Mouse (Mus musculus) heart, embryonic 11.5 days (tissue): ENCODE results near the gene Hist1h2bj. TPM values are rescaled to one million over a fixed set of nuclear protein-coding genes. Genes with fewer than 3 reads are reported as not detected.
A peak's percentile ranks its signal among the peaks of the same experiment; 100 is the strongest.
"Not testable (repeated sequence)": the region's sequence is repeated elsewhere in the genome, so short reads cannot be mapped to it uniquely, and the experiment has no call there.

ENCODE experiments used
- ATAC-seq: fragments of 200-750 bp; cut with Nextera tagmentation; replicated peaks from 2 replicates; pipeline ENCODE4 v1.8.0; 2017; ENCODE audit warnings: moderate library complexity; ENCODE audit not compliant: insufficient number of reproducible peaks, low FRiP score, low TSS enrichment
- H3K27ac ChIP-seq: fragments of 300-500 bp; sonication (generic); 2 replicates; pipeline ENCODE4 v1.5.1; 2014; ENCODE audit warnings: mild to moderate bottlenecking, low read depth, low read length
- H3K27me3 ChIP-seq: fragments of 300-500 bp; sonication (generic); 2 replicates; pipeline ENCODE4 v1.6.1; 2014; ENCODE audit warnings: mild to moderate bottlenecking, low read length, mixed read lengths; ENCODE audit not compliant: control insufficient read depth, insufficient read depth
- H3K36me3 ChIP-seq: fragments of 300-500 bp; sonication (generic); 2 replicates; pipeline ENCODE4 v1.6.1; 2014; ENCODE audit warnings: mild to moderate bottlenecking, low read length, moderate library complexity, mixed read lengths; ENCODE audit not compliant: control insufficient read depth, insufficient read depth
- H3K4me1 ChIP-seq: fragments of 300-500 bp; sonication (generic); 2 replicates; pipeline ENCODE4 v1.6.1; 2014; ENCODE audit warnings: low read length; ENCODE audit not compliant: control insufficient read depth, insufficient read depth
- H3K4me2 ChIP-seq: fragments of 300-500 bp; sonication (generic); 2 replicates; pipeline ENCODE4 v1.6.1; 2014; ENCODE audit warnings: mild to moderate bottlenecking, moderate library complexity
- H3K4me3 ChIP-seq: fragments of 300-500 bp; sonication (generic); 2 replicates; pipeline ENCODE4 v1.5.1; 2014; ENCODE audit warnings: low read depth, low read length
- H3K9ac ChIP-seq: fragments of 300-500 bp; sonication (generic); 2 replicates; pipeline ENCODE4 v1.6.1; 2014; ENCODE audit warnings: mild to moderate bottlenecking, low read depth, low read length, moderate library complexity
- H3K9me3 ChIP-seq: fragments of 300-500 bp; sonication (generic); replicated peaks from 2 replicates; pipeline ENCODE4 v1.6.1; 2016; ENCODE audit warnings: low read length; ENCODE audit not compliant: control insufficient read depth
- WGBS: fragments of 180-500 bp; shearing (Covaris S2); extraction: QIAGEN DNeasy Blood & Tissue Kit; methylation state at CpG from one replicate; pipeline ENCODE4 v1.1.7; 2014; ENCODE audit not compliant: insufficient replicate concordance; 5-methylcytosine and 5-hydroxymethylcytosine counted together
- polyA plus RNA-seq: library from polyadenylated mRNA; unstranded; fragments of >200 nt; fragmentation: Nextera tagmentation; extraction: Ambion mirVana; gene quantifications from 2 replicates; pipeline ENCODE4 v1.2.1, GENCODE M21; 2014

Hist1h2bj gene
- polyA plus RNA-seq, 1 experiment from 2014 or later: 7.5 TPM

DNA sequence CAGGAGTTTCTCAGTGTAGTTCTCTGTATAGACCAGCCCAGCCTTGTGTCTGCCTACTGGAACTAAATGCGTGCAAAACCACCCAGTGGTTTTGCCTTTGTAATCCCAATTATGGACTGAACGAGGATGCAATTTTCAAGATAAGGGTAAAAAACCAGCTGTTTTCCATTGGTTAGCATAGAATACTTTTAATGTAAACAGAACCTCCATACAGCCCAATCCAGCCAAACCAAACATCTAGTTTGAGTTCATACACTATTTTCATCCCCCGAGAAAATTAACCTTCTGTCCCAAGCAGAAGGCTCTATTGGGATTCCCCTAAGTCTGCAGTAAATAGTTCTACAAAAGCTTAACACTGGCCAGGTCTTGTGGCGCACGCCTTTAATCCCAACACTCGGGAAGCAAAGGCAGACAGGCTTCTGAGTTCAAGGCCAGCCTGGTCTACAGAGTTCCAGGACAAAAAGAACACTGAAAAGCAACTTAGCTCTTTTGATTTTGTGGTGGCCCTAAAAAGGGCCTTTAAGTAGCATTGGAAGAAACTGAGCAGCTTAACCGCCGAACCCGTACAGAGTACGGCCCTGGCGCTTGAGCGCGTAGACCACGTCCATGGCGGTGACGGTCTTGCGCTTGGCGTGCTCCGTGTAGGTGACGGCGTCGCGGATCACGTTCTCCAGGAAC is 2.4 kb upstream of the Hist1h2bj start:
- peak; percentile 14; the same call in 1 of the 2 replicates for ATAC-seq
- peak overlapping the region; percentile 70 for H3K9ac ChIP-seq
- H3K4me3 ChIP-seq: peak overlapping the region; percentile 39
- peak overlapping the region; percentile 95 for H3K27ac ChIP-seq
- no peaks in the 10 kb centered on the region for H3K9me3 ChIP-seq
- no peaks in the 10 kb centered on the region for H3K36me3 ChIP-seq
- H3K4me1 ChIP-seq: peaks cover 15% of the 10 kb centered on the region
- H3K27me3 ChIP-seq: no peaks in the 10 kb centered on the region
- H3K4me2 ChIP-seq: peak overlapping the region; percentile 76
- WGBS: under 1% methylated on average over 17 of the region's 24 CpGs

DNA sequence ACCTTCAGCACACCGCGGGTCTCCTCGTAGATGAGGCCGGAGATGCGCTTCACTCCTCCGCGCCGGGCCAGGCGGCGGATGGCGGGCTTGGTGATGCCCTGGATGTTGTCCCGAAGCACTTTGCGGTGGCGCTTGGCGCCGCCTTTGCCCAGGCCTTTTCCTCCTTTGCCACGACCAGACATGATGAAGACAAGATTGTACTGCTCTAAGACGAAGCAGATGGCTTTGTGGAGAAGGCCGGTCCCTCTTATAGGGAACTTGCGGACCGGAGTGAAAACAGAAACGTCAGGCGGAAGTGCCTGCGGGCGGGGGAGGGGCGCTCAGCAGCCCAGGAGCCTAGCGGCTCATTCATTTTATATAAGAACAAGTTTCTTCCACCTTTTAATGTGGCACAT is 1.9 kb upstream of the Hist1h2bj start, which contains the start of gene Hist1h4i:
Hist1h4i (minus strand) TSS at position 221 of the 395 bp plus-strand sequence.
- H3K4me1 ChIP-seq: peaks cover 15% of the 10 kb centered on the region
- ATAC-seq: peak; percentile 62
- not testable (repeated sequence) for H3K9me3 ChIP-seq, H3K36me3 ChIP-seq, H3K27me3 ChIP-seq
- H3K9ac ChIP-seq: peak within 1 kb of the TSS; percentile 77
- peak within 1 kb of the TSS; percentile 42 for H3K4me3 ChIP-seq
- H3K27ac ChIP-seq: peak within 1 kb of the TSS; percentile 95
- under 1% methylated on average over 22 of the region's 27 CpGs for WGBS
- peak within 1 kb of the TSS; percentile 76 for H3K4me2 ChIP-seq

DNA sequence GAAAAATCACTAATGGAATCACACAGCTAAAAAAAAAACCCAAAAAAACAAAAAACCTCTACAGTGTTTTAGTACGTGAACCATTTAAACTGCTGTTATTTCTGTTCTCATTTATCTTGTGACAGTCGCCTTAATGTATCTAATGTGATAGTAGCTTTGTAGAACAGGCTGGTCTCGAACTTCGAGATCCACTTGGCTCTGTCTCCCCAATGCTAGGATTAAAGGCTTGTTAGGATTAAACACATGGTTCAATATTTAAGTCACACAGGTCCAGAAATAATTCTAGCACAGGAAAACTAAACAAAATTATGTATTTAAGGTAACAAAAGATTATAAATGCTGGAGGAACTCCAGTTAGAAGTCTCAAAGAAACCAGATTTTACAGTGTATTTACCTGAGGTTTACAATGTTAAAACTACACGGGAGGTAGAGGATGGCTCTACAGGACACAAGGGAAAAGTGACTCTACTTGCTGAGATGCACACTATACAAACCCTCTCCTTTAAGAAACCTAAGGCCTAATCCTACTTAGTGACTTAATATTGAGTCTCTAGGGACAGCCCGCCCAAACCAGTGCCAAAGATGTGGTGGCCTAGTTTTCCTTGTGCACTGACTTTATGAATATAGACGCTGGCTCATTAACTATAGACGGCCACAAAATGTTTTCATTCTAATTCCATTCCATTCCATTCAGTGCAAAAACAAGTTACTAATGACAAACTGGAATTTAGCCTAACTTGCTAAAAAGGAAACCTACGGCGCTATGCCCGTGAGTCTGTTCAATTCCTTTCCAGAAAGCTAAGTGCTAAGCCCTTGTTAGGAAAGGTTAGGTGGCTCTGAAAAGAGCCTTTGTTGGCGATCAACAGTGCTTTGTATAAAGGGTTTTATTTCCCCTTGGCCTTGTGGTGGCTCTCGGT is 1.1 kb upstream of the Hist1h2bj start:
- Histone ChIP-seq H3K27me3 (no peaks in the 10 kb centered on the region), H3K9ac (peak overlapping the region; percentile 77), H3K27ac (peak overlapping the region; percentile 95), H3K4me3 (peak overlapping the region; percentile 42), H3K4me2 (peak overlapping the region; percentile 76), H3K4me1 (peaks cover 13% of the 10 kb centered on the region), H3K36me3 (no peaks in the 10 kb centered on the region), H3K9me3 (no peaks in the 10 kb centered on the region)
- WGBS: 5% methylated on average over 13 of the region's 13 CpGs
- ATAC-seq: no peak

DNA sequence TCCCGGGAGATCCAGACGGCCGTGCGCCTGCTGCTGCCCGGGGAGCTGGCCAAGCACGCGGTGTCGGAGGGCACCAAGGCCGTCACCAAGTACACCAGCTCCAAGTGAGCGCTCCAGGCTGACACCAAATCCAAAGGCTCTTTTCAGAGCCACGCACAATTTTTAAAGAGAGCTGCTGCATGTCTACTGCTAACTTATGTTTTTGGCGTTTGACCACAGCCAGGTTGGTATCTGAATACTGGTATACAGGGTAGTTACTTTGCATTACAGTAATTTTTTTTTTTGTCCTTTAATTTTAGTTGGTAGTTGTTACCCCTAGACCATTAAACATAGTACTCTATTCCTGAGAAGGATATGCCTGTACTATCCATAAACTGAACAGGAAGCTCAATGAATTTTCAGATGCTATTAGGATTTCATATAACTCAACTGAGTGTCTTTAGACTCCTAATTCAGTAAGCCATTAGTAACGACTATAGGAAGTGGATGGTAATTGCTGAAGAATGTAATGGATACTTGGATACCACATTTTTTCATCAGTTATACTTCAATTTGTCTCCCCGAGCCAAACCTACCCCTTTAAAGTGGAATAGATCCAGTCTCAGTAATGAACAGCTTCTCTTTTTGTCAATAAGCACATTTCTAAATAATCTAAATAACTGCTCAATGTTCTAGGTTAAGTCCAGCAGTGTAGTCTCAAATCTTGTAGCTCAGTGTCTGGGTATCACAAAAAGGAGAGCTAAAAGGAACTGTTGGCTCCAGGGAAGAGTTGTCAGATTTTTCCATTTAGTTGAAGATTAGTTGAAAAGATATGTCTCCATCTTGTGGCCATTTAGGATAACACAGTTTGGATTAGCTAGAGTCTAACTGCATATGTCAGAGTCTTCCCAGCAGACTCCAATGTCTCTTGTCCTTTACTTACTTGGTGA is 753 bp downstream of the Hist1h2bj start:
- ATAC-seq: peak; percentile 12; the same call in 1 of the 2 replicates

DNA sequence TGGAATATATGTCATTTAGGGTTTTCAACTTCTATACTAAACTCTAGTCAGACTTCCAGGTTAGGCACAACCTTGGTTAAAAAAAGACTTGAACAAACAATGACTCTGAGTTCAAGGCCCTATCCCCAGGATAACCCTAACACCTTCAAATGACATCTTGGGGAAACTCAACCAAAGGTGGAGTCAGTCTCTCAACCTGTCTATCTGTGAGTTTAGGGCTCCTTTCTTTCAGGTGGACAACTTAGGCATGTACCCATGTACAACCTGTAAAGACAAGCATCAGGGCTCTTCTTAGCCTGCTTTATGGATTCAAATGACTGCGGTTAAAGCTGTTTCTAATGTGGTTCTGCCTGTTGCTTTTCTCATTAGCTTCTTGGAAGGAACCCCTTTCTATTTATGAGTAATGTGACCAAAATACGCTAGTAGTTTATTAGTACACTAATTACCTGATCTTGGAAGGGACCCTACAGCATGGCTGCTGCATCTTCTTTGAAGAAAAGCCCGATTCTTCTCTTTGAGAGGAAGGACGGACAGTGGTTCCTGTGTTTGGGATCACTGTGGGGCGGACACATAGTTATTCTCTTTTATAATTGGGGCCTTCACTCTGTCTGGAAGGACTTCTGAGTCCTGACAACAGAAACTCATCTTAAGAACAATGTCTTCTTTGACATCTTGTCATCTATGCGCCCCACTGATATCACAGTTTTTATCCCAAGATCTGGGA is 1.6 kb downstream of the Hist1h2bj start:
- Histone ChIP-seq H3K4me3 (peak overlapping the region; percentile 34; the same call in 1 of the 2 replicates), H3K9me3 (no peaks in the 10 kb centered on the region), H3K9ac (no peak overlapping the region), H3K4me2 (peak overlapping the region; percentile 66), H3K36me3 (no peaks in the 10 kb centered on the region), H3K27me3 (no peaks in the 10 kb centered on the region), H3K4me1 (peaks cover 13% of the 10 kb centered on the region), H3K27ac (no peak overlapping the region)
- ATAC-seq: no peak
- WGBS: 85% methylated on average over 6 of the region's 6 CpGs

More for the DNA sequence above, 753 bp downstream of the Hist1h2bj start:
- Histone ChIP-seq H3K4me2 (peak overlapping the region; percentile 66), H3K27ac (peak overlapping the region; percentile 83), H3K36me3 (no peaks in the 10 kb centered on the region), H3K4me1 (peaks cover 13% of the 10 kb centered on the region), H3K9ac (peak overlapping the region; percentile 60; the same call in 1 of the 2 replicates), H3K9me3 (no peaks in the 10 kb centered on the region), H3K4me3 (peak overlapping the region; percentile 34), H3K27me3 (no peaks in the 10 kb centered on the region)
- 2% methylated on average over 10 of the region's 14 CpGs for WGBS

DNA sequence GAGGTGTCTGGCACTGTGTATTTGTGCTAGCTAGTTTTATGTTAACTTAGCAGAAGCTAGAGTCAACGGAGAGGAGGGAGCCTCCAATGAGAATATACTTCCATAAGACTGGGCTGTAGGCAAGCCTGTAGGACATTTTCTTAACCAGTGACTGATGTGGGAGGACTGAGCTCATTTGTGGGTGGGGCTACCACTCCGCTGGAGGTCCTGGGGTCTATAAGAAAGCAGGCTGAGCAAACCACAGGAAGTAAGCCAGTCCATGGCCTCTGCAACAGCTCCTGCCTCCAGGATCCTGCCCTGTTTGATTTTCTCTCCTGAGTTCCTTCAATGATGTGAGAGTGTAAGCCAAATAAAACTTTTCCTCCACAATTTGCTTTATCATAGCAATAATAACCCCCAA is 2.3 kb downstream of the Hist1h2bj start:
- no peak overlapping the region for H3K4me3 ChIP-seq
- no peaks in the 10 kb centered on the region for H3K9me3 ChIP-seq
- 45% methylated on average over 2 of the region's 2 CpGs for WGBS
- ATAC-seq: no peak
- no peak overlapping the region for H3K4me2 ChIP-seq
- H3K9ac ChIP-seq: no peak overlapping the region
- no peak overlapping the region for H3K27ac ChIP-seq
- H3K27me3 ChIP-seq: no peaks in the 10 kb centered on the region
- H3K36me3 ChIP-seq: no peaks in the 10 kb centered on the region
- H3K4me1 ChIP-seq: peaks cover 9% of the 10 kb centered on the region

DNA sequence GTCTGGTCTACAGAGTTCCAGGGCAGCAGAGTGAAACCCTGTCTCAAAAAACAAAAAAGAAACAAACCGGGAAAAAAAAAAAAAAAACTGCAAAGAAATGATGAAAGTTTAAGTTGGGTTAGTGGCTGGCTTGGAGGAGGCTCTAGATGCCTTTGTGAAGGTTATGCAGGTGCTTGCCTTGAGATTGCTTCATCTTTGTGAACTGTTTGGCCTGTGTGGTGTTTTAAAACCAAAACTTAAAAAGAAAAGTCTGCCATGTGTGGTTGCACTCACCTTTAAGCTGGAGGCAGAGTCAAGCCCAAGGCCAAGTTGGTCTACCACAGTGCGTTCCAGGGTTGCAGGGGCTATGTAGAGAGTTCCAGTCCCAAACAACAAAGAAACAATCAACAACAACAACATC is 6.0 kb downstream of the Hist1h2bj start:
- Histone ChIP-seq H3K36me3 (no peaks in the 10 kb centered on the region), H3K4me1 (0 out of 2 replicates have a peak, but pooled peaks cover 3% of the 10 kb centered on the region), H3K9ac (no peak overlapping the region), H3K27ac (no peak overlapping the region), H3K4me3 (no peak overlapping the region), H3K4me2 (no peak overlapping the region), H3K27me3 (no peaks in the 10 kb centered on the region), H3K9me3 (no peaks in the 10 kb centered on the region)
- ATAC-seq: no peak
- WGBS: 81% methylated on average over 2 of the region's 2 CpGs
